Mouse (Mus musculus) forebrain, embryonic 11.5 days (tissue): ENCODE measurements at regions not wholly inside any gene's neighbourhood (a gene's known extent, or its start where the extent isn't known, plus 50 kb on each side); places are given as distances from the start of the nearest gene placed in this dataset.

Source experiments
- ATAC-seq: fragments of 200-750 bp; cut with Nextera tagmentation; replicated peaks from 2 replicates; pipeline ENCODE4 v1.8.0; 2017; ENCODE audit warnings: moderate TSS enrichment; ENCODE audit not compliant: low FRiP score
- DNase-seq: peaks from one replicate; pipeline ENCODE4 v3.0.0-alpha.2; 2017; ENCODE audit warnings: low spot score
- H3K27ac ChIP-seq: fragments of 300-500 bp; sonication (generic); 2 replicates; pipeline ENCODE4 v1.5.1; 2014; ENCODE audit warnings: low read depth, low read length
- H3K27me3 ChIP-seq: fragments of 300-500 bp; sonication (generic); 2 replicates; pipeline ENCODE4 v1.6.1; 2014; ENCODE audit warnings: mild to moderate bottlenecking, low read length, mixed read lengths; ENCODE audit not compliant: control insufficient read depth, insufficient read depth
- H3K36me3 ChIP-seq: fragments of 300-500 bp; sonication (generic); 2 replicates; pipeline ENCODE4 v1.6.1; 2014; ENCODE audit warnings: mild to moderate bottlenecking, low read length, moderate library complexity, mixed read lengths; ENCODE audit not compliant: control insufficient read depth, insufficient read depth
- H3K4me1 ChIP-seq: fragments of 300-500 bp; sonication (generic); replicated peaks from 2 replicates; pipeline ENCODE4 v1.6.1; 2014; ENCODE audit warnings: low read length, mixed read lengths; ENCODE audit not compliant: control insufficient read depth, insufficient read depth
- H3K4me2 ChIP-seq: fragments of 300-500 bp; sonication (generic); 2 replicates; pipeline ENCODE4 v1.6.1; 2014; ENCODE audit warnings: low read depth, mild to moderate bottlenecking, low read length, moderate library complexity, mixed read lengths; ENCODE audit not compliant: severe bottlenecking
- H3K4me3 ChIP-seq: fragments of 300-500 bp; sonication (generic); 2 replicates; pipeline ENCODE4 v1.5.1; 2014; ENCODE audit warnings: low read depth, low read length
- H3K9ac ChIP-seq: fragments of 300-500 bp; sonication (generic); 2 replicates; pipeline ENCODE4 v1.6.1; 2014; ENCODE audit warnings: low read length
- H3K9me3 ChIP-seq: fragments of 300-500 bp; sonication (generic); 2 replicates; pipeline ENCODE4 v1.6.1; 2016; ENCODE audit warnings: low read length, mixed read lengths; ENCODE audit not compliant: control insufficient read depth
- WGBS: fragments of 180-500 bp; shearing (Covaris S2); extraction: QIAGEN DNeasy Blood & Tissue Kit; methylation state at CpG from one replicate; pipeline ENCODE4 v1.1.7; 2014; 5-methylcytosine and 5-hydroxymethylcytosine counted together

DNA sequence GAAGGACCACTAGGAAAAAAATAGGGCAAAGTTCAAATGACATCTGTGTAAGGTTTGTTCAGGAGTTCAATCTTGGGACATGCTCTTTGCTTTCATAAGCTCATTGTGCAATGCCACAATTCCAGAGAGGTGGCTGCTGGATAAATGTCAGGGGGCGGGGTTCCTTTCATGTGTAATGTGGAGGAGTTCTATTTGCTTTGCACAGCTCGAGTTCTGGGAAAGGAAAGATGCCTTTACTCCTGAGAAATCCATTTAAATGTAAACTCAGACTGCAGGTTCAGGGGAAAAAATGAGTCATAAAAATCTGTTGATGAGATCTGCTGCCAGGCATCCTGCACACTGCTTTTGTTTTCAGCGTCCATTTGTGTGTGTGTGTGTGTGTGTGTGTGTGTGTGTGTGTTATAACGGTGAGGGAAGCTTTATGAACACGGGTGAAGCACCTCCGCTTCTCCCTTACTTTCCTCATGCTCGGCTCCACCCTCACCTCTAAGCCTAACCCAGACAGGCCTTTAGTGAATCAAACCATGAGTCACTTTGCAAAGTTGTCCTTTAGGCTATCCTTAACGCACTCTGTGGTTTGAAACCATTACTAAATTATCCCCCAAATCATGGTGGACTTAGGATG, 99.9 kb upstream of the Acsl4 start:
- H3K4me3 ChIP-seq, result no peak overlapping the region
- 70% methylated on average over 8 of the region's 8 CpGs for WGBS
- no peak overlapping the region for H3K4me2 ChIP-seq
- no peak for DNase-seq
- H3K36me3 ChIP-seq, result no peaks in the 10 kb centered on the region
- no peak overlapping the region for H3K9ac ChIP-seq
- ATAC-seq, result no peak
- peaks cover 2% of the 10 kb centered on the region; the same call in 1 of the 2 replicates for H3K27me3 ChIP-seq
- no peaks in the 10 kb centered on the region for H3K9me3 ChIP-seq
- no peaks in the 10 kb centered on the region for H3K4me1 ChIP-seq
- H3K27ac ChIP-seq, result no peak overlapping the region

DNA sequence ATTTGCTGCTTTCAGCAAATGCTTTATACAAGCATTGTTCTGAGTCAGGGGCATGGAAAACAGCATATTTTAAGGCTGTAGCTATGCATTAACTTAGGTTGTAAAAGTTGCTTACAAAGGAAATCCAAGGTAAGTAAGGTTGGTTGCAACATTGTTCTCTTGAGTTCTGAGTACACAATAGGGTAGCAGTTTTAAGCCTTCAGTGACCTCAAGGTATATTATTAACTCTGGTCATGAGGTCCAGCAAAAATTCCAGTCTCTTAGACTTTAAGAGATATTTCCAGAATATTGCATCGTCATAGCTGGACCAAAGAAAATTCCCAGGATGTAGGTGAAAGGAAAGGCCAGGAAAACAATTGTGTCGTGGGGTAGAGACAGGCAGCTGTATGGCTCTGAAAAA, 110.8 kb upstream of the Acsl4 start:
- H3K27ac ChIP-seq, result no peak overlapping the region
- H3K27me3 ChIP-seq, result no peaks in the 10 kb centered on the region; the same call in 1 of the 2 replicates
- 74% methylated on average over 2 of the region's 2 CpGs for WGBS

DNA sequence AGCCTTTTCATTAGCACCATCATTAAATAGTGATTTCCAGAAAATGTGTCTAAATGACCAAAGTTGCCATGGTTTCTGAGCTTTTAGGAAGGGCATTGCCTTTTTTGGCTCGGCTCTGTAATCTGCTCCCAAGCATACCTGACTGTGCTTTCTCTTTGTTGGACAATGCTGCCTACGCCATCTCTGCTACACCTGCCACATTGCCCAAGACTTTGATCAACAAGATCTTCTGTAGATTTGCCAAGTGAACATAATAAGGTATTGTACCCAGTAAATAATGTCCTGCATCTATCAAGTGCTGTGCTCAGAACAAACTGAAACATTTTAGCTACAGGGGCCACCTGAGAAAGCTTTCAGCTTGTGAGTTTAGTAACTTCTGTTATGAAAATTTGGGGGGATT, 114.6 kb upstream of the Acsl4 start:
- Histone ChIP-seq H3K27me3 (no peaks in the 10 kb centered on the region; the same call in 1 of the 2 replicates), H3K4me2 (no peak overlapping the region), H3K9ac (no peak overlapping the region), H3K9me3 (no peaks in the 10 kb centered on the region), H3K36me3 (no peaks in the 10 kb centered on the region), H3K4me1 (no peaks in the 10 kb centered on the region), H3K4me3 (no peak overlapping the region), H3K27ac (no peak overlapping the region)
- no peak for DNase-seq
- WGBS, result 71% methylated on average over 2 of the region's 2 CpGs
- ATAC-seq, result no peak

More for the DNA sequence above, 110.8 kb upstream of the Acsl4 start:
- no peak overlapping the region for H3K4me3 ChIP-seq
- H3K9me3 ChIP-seq, result no peaks in the 10 kb centered on the region
- no peaks in the 10 kb centered on the region for H3K4me1 ChIP-seq
- DNase-seq, result no peak
- H3K4me2 ChIP-seq, result no peak overlapping the region
- no peak overlapping the region for H3K9ac ChIP-seq
- no peak for ATAC-seq
- no peaks in the 10 kb centered on the region for H3K36me3 ChIP-seq

DNA sequence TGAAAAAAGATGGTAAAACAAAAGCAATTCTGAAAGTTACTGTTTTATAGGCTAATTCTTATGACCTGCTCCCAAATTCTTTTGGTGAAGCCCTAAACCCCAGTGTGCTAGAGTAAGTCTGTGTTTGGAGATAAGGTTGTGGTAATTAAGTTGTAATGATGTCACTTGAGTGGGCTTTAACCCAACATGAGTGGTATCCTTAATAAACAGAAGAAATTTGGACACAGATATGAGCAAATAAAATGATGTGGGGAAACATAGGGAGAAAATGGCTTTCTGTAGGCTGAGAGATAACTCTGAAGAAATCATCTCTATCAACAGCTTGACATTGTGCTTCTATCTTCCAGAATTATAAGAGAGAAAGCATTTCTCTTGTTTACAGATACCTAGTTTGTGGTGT, 117.1 kb upstream of the Acsl4 start:
- Histone ChIP-seq H3K36me3 (no peaks in the 10 kb centered on the region), H3K9ac (no peak overlapping the region), H3K4me3 (no peak overlapping the region), H3K4me1 (no peaks in the 10 kb centered on the region), H3K27ac (no peak overlapping the region), H3K9me3 (no peaks in the 10 kb centered on the region), H3K4me2 (no peak overlapping the region), H3K27me3 (no peaks in the 10 kb centered on the region; the same call in 1 of the 2 replicates)
- no peak for DNase-seq
- no peak for ATAC-seq

DNA sequence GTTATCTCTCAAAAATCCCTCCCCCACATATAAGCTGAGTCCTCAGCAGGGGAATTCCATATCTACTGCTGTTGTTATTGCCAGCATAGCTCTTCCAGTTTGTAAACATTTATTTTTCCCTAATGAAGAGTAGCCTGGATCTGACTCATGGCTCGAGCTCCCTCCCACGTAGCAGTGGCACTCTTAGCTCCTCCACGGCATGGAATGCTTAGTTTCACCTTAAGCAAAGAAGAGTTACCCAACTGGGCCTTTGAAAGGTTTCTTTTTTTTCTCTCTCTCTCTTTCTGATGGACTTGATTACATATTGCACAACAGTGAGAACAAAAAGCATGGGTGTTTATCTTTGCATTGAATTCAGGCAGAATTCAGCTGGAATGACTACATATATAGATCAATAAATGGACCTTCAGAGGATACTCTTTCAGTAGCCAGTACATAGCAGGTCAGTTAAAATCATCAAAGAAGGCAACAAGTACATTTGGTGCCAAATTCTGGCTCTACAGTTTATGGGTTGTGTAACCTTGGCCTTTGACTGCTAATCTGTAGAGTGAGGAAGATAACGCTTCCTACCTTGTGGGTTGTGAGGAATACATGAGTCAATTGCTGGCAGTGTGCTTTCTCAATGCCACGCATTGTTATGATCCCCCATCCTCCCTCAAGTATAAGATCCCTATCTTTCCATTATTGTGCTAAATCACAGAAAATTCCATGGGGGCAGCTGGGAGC, 126.2 kb upstream of the Acsl4 start:
- Histone ChIP-seq H3K4me3 (no peak overlapping the region), H3K36me3 (no peaks in the 10 kb centered on the region), H3K27me3 (no peaks in the 10 kb centered on the region), H3K27ac (no peak overlapping the region), H3K4me1 (no peaks in the 10 kb centered on the region), H3K9ac (no peak overlapping the region), H3K4me2 (no peak overlapping the region), H3K9me3 (no peaks in the 10 kb centered on the region)
- DNase-seq (no peak), ATAC-seq (no peak)
- WGBS, result 91% methylated on average over 5 of the region's 5 CpGs

DNA sequence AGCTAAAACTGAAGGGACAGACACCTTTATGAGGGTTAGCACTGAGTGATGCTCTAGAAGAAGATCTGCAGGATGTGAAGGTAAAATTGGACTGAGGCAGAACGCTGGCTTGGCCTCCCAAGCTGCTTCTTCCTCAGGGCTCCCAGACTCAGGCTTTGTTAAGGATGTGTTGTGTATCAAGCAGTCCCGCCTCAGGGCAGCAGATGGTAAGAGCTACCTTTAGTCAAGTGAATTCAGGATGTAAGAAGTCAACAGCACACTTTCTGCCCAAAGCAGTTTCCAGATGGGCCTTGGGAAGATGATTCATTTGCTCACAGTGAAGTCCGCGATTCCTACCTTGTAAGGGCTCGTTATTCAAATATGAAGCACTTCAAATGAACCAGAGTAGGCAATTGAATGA, 126.9 kb upstream of the Acsl4 start:
- no peak for DNase-seq
- no peak overlapping the region for H3K27ac ChIP-seq
- WGBS, result 81% methylated on average over 5 of the region's 5 CpGs
- H3K4me3 ChIP-seq, result no peak overlapping the region
- no peak for ATAC-seq
- H3K36me3 ChIP-seq, result no peaks in the 10 kb centered on the region
- no peaks in the 10 kb centered on the region for H3K4me1 ChIP-seq
- H3K4me2 ChIP-seq, result no peak overlapping the region
- no peak overlapping the region for H3K9ac ChIP-seq
- no peaks in the 10 kb centered on the region for H3K9me3 ChIP-seq
- no peaks in the 10 kb centered on the region for H3K27me3 ChIP-seq

DNA sequence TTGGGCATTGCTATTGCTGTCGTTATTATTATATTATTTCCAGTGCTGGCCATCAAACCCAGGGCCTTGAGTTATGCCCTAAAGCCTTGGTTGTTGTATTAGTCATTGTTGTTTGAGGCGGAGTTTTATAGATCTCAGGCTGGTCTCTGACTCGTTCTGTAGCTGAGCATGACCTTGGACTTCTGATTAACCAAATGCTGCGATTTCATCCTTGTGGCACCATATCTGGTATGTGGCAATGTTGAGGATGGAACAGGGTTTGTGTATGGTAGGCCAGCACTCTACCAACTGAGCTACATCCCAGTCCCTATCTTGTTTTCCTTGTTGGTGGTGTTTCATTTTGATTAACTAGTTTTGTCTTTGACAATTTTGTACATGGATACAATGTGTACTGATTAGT, 130.7 kb upstream of the Acsl4 start:
- no peak overlapping the region for H3K27ac ChIP-seq
- no peaks in the 10 kb centered on the region for H3K36me3 ChIP-seq
- H3K4me3 ChIP-seq, result no peak overlapping the region
- DNase-seq (no peak), ATAC-seq (no peak)
- H3K4me2 ChIP-seq, result no peak overlapping the region
- no peak overlapping the region for H3K9ac ChIP-seq
- no peaks in the 10 kb centered on the region for H3K27me3 ChIP-seq
- 87% methylated on average over 4 of the region's 4 CpGs for WGBS
- H3K9me3 ChIP-seq, result no peaks in the 10 kb centered on the region
- H3K4me1 ChIP-seq, result no peaks in the 10 kb centered on the region

DNA sequence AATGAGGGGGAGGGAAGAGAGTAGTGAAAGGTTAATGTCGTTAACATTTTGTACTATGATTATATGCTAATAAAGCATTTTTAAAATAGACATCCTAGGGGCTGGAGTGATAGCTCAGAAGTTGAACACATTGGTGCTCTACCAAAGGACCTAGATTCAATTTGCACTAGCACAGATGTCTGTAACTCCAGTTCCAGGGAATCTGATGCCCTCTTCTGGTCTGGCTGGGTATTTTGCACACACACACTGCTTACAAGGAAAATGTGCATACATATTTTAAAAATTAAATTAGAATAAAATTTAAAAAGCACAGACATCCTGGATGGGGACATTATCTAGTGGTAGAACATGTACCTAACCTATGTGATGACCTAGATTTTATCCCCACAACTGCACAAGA, 136.6 kb upstream of the Acsl4 start:
- Histone ChIP-seq H3K9me3 (no peaks in the 10 kb centered on the region), H3K4me3 (no peak overlapping the region), H3K27me3 (no peaks in the 10 kb centered on the region), H3K27ac (no peak overlapping the region), H3K36me3 (no peaks in the 10 kb centered on the region), H3K4me1 (no peaks in the 10 kb centered on the region), H3K9ac (no peak overlapping the region), H3K4me2 (no peak overlapping the region)
- ATAC-seq (no peak), DNase-seq (no peak)
- 36% methylated on average over 1 of the region's 1 CpGs for WGBS

DNA sequence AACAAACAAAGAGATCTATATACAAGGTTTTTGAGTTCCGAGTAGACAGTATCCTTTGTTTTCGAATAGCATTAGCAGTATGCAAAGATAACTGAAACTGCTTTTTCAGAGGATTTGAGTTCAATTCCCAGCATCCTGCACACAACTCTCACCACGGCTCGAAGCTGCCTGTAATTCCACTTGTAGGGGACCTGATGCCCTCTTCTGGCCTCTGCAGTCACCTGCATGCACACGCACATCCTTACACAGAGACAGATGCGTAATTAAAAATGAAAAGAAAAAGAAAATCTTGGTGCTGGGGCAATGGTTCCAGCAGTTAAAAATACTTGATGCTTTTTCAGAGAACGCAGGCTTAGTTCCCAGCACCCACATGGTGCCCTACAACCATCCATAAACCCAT, 139.6 kb upstream of the Acsl4 start:
- H3K4me2 ChIP-seq, result no peak overlapping the region
- DNase-seq (no peak), ATAC-seq (no peak)
- H3K27me3 ChIP-seq, result 0 out of 2 replicates have a peak, but pooled peaks cover 2% of the 10 kb centered on the region
- H3K4me1 ChIP-seq, result no peaks in the 10 kb centered on the region
- H3K9me3 ChIP-seq, result no peaks in the 10 kb centered on the region
- no peaks in the 10 kb centered on the region for H3K36me3 ChIP-seq
- H3K27ac ChIP-seq, result no peak overlapping the region
- WGBS, result 66% methylated on average over 7 of the region's 7 CpGs
- H3K9ac ChIP-seq, result no peak overlapping the region
- no peak overlapping the region for H3K4me3 ChIP-seq
